Mouse (Mus musculus): Measurements from ENCODE around the gene Ugt1a6b. TPM values are rescaled to one million over a fixed set of nuclear protein-coding genes. Genes with fewer than 3 reads are reported as not detected.

The Ugt1a6b gene
- polyA plus RNA-seq, 1 experiment from 2014 or later: not detected

DNA sequence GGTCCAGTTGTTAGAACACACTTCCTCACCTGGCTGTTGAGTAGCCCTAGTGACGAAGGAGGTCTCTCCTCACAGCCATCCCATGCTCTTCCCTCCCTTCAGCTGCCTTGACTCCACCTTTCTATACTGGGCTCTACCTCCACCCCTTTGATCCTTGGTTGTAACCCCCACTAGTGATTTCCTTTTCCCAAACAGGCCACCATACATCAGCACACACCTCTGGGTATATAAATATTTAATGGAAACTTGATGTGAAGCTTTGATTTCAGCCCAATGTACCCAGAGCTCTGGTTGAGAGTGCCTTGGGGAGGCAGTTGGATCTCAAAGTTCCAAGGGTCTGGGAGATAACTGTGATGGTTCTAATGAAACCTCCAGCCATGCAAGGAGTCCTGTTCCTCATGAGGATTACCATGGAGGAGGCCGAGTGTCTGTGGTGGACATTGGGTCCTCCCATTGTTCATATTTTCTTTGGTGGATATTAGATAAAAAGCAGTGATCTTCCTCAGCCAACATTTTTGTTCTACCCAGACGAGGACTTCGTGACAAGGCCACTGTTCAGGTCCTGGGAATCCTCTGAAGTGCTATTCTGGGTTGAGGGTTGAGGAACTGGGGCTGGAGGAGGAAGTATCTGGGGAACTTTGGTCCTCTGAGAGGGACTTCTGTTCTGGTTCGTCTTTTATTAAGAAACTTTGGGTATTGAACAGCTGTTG lies 123.8 kb downstream of the Ugt1a6b start, which contains the start of gene Mroh2a:
TSS of gene Mroh2a (plus strand) at position 317 of the 710 bp plus-strand sequence.
- Histone ChIP-seq H3K4me2 (ENCODE audit: low read depth, low read length, severe bottlenecking) (no peak within 1 kb of the TSS), H3K27ac (ENCODE audit: low read depth, low read length) (no peak within 1 kb of the TSS), H3K27me3 (ENCODE audit: control insufficient read depth, insufficient read depth, low read length) (no peaks in the 10 kb centered on the region), H3K4me3 (ENCODE audit: low read depth, low read length) (no peak within 1 kb of the TSS), H3K4me1 (replicated peaks; ENCODE audit: control insufficient read depth, insufficient read depth, low read length) (no peaks in the 10 kb centered on the region), H3K9me3 (ENCODE audit: control insufficient read depth, low read length) (peaks cover 69% of the 10 kb centered on the region), H3K9ac (ENCODE audit: low read length) (no peak within 1 kb of the TSS), H3K36me3 (ENCODE audit: control insufficient read depth, insufficient read depth, low read length) (no peaks in the 10 kb centered on the region)
- ATAC-seq (replicated peaks; ENCODE audit: low FRiP score) (no peak), DNase-seq (ENCODE audit: low spot score) (peak; percentile 55)
- WGBS: 59% methylated on average over 5 of the region's 5 CpGs

- WGBS: 64% methylated on average over 2 of the region's 2 CpGs
- Histone ChIP-seq H3K4me1 (replicated peaks; ENCODE audit: control insufficient read depth, insufficient read depth, low read length) (no peaks in the 10 kb centered on the region), H3K9ac (ENCODE audit: low read length) (no peak overlapping the region), H3K27me3 (ENCODE audit: control insufficient read depth, insufficient read depth, low read length) (no peaks in the 10 kb centered on the region), H3K4me2 (ENCODE audit: low read depth, low read length, severe bottlenecking) (no peak overlapping the region), H3K36me3 (ENCODE audit: control insufficient read depth, insufficient read depth, low read length) (no peaks in the 10 kb centered on the region), H3K27ac (ENCODE audit: low read depth, low read length) (no peak overlapping the region), H3K9me3 (ENCODE audit: control insufficient read depth, low read length) (peaks cover 72% of the 10 kb centered on the region), H3K4me3 (ENCODE audit: low read depth, low read length) (no peak overlapping the region)
- DNase-seq (ENCODE audit: low spot score): peak; percentile 51
- no peak for ATAC-seq (replicated peaks; ENCODE audit: low FRiP score)
Observed at GRCm38 (mm10) chr1:88227482-88227881, 124.4 kb downstream of the Ugt1a6b start.

GRCm38 (mm10) chr1:88228121-88228520 lies 125.1 kb downstream of the Ugt1a6b start:
- peak; percentile 53 for DNase-seq (ENCODE audit: low spot score)
- no peak overlapping the region for H3K4me3 ChIP-seq (ENCODE audit: low read depth, low read length)
- no peaks in the 10 kb centered on the region for H3K4me1 ChIP-seq (replicated peaks; ENCODE audit: control insufficient read depth, insufficient read depth, low read length)
- no peaks in the 10 kb centered on the region for H3K36me3 ChIP-seq (ENCODE audit: control insufficient read depth, insufficient read depth, low read length)
- WGBS: 71% methylated on average over 7 of the region's 7 CpGs
- H3K27ac ChIP-seq (ENCODE audit: low read depth, low read length): no peak overlapping the region
- H3K4me2 ChIP-seq (ENCODE audit: low read depth, low read length, severe bottlenecking): no peak overlapping the region
- H3K27me3 ChIP-seq (ENCODE audit: control insufficient read depth, insufficient read depth, low read length): no peaks in the 10 kb centered on the region
- no peak for ATAC-seq (replicated peaks; ENCODE audit: low FRiP score)
- H3K9ac ChIP-seq (ENCODE audit: low read length): no peak overlapping the region
- peaks cover 78% of the 10 kb centered on the region for H3K9me3 ChIP-seq (ENCODE audit: control insufficient read depth, low read length)

DNA sequence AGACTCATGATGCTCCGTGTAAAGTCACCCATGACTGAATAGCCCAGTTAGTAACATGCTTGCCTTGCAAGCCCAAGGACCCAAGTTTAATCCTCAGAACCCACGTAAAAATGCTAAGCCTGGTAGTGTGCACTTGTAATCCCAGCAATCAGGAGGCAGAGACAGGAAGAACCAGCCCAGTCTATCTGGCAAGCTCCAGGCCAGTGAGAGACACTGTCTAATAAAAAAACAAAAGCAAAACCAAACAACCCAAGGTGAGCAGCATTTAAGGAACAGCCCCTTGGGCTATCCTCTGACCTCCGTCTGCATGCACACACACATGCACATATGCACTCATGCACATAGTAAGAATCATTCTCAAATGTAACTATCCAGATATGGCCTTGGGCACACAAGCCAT lies 126.5 kb downstream of the Ugt1a6b start:
- Histone ChIP-seq H3K4me2 (ENCODE audit: low read depth, low read length, severe bottlenecking) (no peak overlapping the region), H3K36me3 (ENCODE audit: control insufficient read depth, insufficient read depth, low read length) (no peaks in the 10 kb centered on the region), H3K9ac (ENCODE audit: low read length) (no peak overlapping the region), H3K27me3 (ENCODE audit: control insufficient read depth, insufficient read depth, low read length) (no peaks in the 10 kb centered on the region), H3K9me3 (ENCODE audit: control insufficient read depth, low read length) (peaks cover 92% of the 10 kb centered on the region), H3K27ac (ENCODE audit: low read depth, low read length) (no peak overlapping the region), H3K4me1 (replicated peaks; ENCODE audit: control insufficient read depth, insufficient read depth, low read length) (no peaks in the 10 kb centered on the region), H3K4me3 (ENCODE audit: low read depth, low read length) (no peak overlapping the region)
- 82% methylated on average over 3 of the region's 3 CpGs for WGBS
- DNase-seq (ENCODE audit: low spot score) (peak; percentile 51), ATAC-seq (replicated peaks; ENCODE audit: low FRiP score) (no peak)

GRCm38 (mm10) chr1:88229986-88230385 lies 126.9 kb downstream of the Ugt1a6b start:
- Histone ChIP-seq H3K4me3 (ENCODE audit: low read depth, low read length) (no peak overlapping the region), H3K4me1 (replicated peaks; ENCODE audit: control insufficient read depth, insufficient read depth, low read length) (no peaks in the 10 kb centered on the region), H3K27ac (ENCODE audit: low read depth, low read length) (no peak overlapping the region), H3K27me3 (ENCODE audit: control insufficient read depth, insufficient read depth, low read length) (no peaks in the 10 kb centered on the region), H3K9me3 (ENCODE audit: control insufficient read depth, low read length) (peaks cover 97% of the 10 kb centered on the region), H3K4me2 (ENCODE audit: low read depth, low read length, severe bottlenecking) (no peak overlapping the region), H3K9ac (ENCODE audit: low read length) (no peak overlapping the region), H3K36me3 (ENCODE audit: control insufficient read depth, insufficient read depth, low read length) (no peaks in the 10 kb centered on the region)
- ATAC-seq (replicated peaks; ENCODE audit: low FRiP score) (no peak), DNase-seq (ENCODE audit: low spot score) (peak; percentile 63)
- WGBS: 84% methylated on average over 5 of the region's 5 CpGs

- H3K4me2 ChIP-seq (ENCODE audit: low read depth, low read length, severe bottlenecking): no peak overlapping the region
- H3K27ac ChIP-seq (ENCODE audit: low read depth, low read length): no peak overlapping the region
- 74% methylated on average over 7 of the region's 7 CpGs for WGBS
- DNase-seq (ENCODE audit: low spot score) (peak; percentile 64), ATAC-seq (replicated peaks; ENCODE audit: low FRiP score) (no peak)
- H3K9me3 ChIP-seq (ENCODE audit: control insufficient read depth, low read length): peaks cover 100% of the 10 kb centered on the region
- no peak overlapping the region for H3K4me3 ChIP-seq (ENCODE audit: low read depth, low read length)
- no peaks in the 10 kb centered on the region for H3K27me3 ChIP-seq (ENCODE audit: control insufficient read depth, insufficient read depth, low read length)
- no peaks in the 10 kb centered on the region for H3K36me3 ChIP-seq (ENCODE audit: control insufficient read depth, insufficient read depth, low read length)
- H3K9ac ChIP-seq (ENCODE audit: low read length): no peak overlapping the region
- H3K4me1 ChIP-seq (replicated peaks; ENCODE audit: control insufficient read depth, insufficient read depth, low read length): no peaks in the 10 kb centered on the region
Observed at GRCm38 (mm10) chr1:88230421-88230820, 127.4 kb downstream of the Ugt1a6b start.

GRCm38 (mm10) chr1:88230981-88231802 lies 128.1 kb downstream of the Ugt1a6b start:
- Histone ChIP-seq H3K4me2 (ENCODE audit: low read depth, low read length, severe bottlenecking) (no peak overlapping the region), H3K9ac (ENCODE audit: low read length) (no peak overlapping the region), H3K4me3 (ENCODE audit: low read depth, low read length) (no peak overlapping the region), H3K9me3 (ENCODE audit: control insufficient read depth, low read length) (peaks cover 99% of the 10 kb centered on the region), H3K36me3 (ENCODE audit: control insufficient read depth, insufficient read depth, low read length) (no peaks in the 10 kb centered on the region), H3K27ac (ENCODE audit: low read depth, low read length) (no peak overlapping the region), H3K4me1 (replicated peaks; ENCODE audit: control insufficient read depth, insufficient read depth, low read length) (no peaks in the 10 kb centered on the region), H3K27me3 (ENCODE audit: control insufficient read depth, insufficient read depth, low read length) (no peaks in the 10 kb centered on the region)
- ATAC-seq (replicated peaks; ENCODE audit: low FRiP score) (no peak), DNase-seq (ENCODE audit: low spot score) (peak; percentile 49)
- WGBS: 75% methylated on average over 6 of the region's 6 CpGs

DNA sequence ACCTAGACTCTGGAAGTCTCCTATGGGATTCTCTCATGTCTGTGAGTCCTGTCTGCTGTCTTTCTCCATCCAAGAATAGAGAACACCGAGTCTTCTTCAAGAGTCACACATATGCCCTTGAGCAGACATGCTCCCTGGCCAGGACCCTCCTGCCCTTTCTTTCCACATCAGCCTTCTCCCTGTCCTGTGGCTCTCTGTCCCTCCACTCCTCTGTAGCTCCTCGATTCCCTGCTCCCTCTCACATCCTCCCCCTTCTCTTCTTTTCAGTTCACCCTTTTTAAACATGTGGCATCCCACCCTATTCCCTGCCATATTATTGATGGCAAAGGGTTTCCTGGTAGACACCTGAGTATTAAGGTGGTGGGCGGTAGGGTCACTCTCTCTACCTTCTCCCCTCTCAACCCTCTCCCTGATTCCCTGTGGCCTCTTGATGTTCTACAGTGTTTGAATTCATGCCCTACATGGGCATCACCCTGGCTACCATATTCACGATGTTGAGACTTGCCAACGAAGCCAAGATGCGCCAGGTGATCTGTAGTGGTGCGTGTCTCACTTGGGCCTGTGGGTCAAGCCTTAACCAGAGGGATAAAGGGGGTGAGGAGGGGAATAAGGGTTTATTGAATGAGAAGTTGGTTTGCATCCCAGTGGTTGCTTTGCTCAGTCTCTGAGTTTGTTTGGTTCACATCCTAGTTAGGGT lies 128.9 kb downstream of the Ugt1a6b start:
- Histone ChIP-seq H3K4me2 (ENCODE audit: low read depth, low read length, severe bottlenecking) (no peak overlapping the region), H3K9ac (ENCODE audit: low read length) (no peak overlapping the region), H3K9me3 (ENCODE audit: control insufficient read depth, low read length) (peaks cover 96% of the 10 kb centered on the region), H3K27ac (ENCODE audit: low read depth, low read length) (no peak overlapping the region), H3K4me1 (replicated peaks; ENCODE audit: control insufficient read depth, insufficient read depth, low read length) (no peaks in the 10 kb centered on the region), H3K36me3 (ENCODE audit: control insufficient read depth, insufficient read depth, low read length) (no peaks in the 10 kb centered on the region), H3K4me3 (ENCODE audit: low read depth, low read length) (no peak overlapping the region), H3K27me3 (ENCODE audit: control insufficient read depth, insufficient read depth, low read length) (no peaks in the 10 kb centered on the region)
- no peak for ATAC-seq (replicated peaks; ENCODE audit: low FRiP score)
- 69% methylated on average over 7 of the region's 7 CpGs for WGBS
- peak; percentile 58 for DNase-seq (ENCODE audit: low spot score)
